Mouse (Mus musculus) heart, adult 18-20 months (tissue): Measurements from ENCODE around the gene Zcrb1. TPM values are rescaled to one million over a fixed set of nuclear protein-coding genes. Genes with fewer than 3 reads are reported as not detected.
A peak's percentile ranks its signal among the peaks of the same experiment; 100 is the strongest.
"Not testable (repeated sequence)": the region's sequence is repeated elsewhere in the genome, so short reads cannot be mapped to it uniquely, and the experiment has no call there.

Experiments used
- DNase-seq, 2 experiments: peaks; one replicate each; pipeline ENCODE4 v3.0.0; 2021 to 2022; ENCODE audit warnings: mixed read lengths in 1 of 2
- total RNA-seq, 2 experiments: library from RNA; stranded (reverse); gene quantifications; 2 replicates each; pipeline ENCODE4 v1.2.3; 2021

The Zcrb1 gene
- total RNA-seq, 2 experiments from 2014 or later = 99.5 to 103 TPM

DNA sequence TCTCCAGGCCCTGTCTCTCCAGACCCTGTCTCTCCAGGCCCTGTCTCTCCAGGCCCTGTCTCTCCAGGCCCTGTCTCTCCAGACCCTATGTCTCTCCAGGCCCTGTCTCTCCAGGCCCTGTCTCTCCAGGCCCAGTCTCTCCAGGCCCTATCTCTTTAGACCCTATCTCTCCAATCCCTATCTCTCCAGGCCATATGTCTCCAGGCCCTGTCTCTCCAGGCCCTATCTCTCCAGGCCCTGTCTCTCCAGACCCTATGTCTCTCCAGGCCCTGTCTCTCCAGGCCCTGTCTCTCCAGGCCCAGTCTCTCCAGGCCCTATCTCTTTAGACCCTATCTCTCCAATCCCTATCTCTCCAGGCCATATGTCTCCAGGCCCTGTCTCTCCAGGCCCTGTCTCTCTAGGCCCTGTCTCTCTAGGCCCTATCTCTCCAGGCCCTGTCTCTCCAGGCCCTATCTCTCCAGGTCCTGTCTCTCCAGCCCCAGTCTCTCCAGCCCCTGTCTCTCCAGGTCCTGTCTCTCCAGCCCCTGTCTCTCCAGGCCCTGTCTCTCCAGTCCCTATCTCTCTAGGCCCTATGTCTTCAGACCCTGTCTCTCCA lies 25.5 kb downstream of the Zcrb1 start:
- DNase-seq = not testable (repeated sequence)

DNA sequence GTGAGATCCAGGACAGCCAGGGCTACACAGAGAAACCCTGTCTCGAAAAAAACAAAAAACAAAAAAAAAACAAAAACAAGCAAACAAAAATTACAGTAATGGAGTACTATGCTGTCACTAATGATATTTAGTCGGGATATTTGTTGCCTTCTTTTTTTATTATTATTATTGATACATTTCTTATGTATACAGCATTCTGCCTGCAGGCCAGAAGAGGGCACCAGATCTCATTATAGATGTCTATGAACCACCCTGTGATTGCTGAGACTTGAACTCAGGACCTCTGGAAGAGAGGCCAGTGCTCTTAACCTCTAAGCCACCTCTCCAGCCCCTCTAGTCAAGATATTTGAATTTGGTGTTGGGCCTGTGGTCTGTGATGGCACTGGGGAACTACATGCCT lies 26.3 kb downstream of the Zcrb1 start:
- DNase-seq = peak in 1 of 2 experiments; percentile 9

GRCm38 (mm10) chr15:93368558-93368957 lies 29.6 kb downstream of the Zcrb1 start:
- DNase-seq = no peak

DNA sequence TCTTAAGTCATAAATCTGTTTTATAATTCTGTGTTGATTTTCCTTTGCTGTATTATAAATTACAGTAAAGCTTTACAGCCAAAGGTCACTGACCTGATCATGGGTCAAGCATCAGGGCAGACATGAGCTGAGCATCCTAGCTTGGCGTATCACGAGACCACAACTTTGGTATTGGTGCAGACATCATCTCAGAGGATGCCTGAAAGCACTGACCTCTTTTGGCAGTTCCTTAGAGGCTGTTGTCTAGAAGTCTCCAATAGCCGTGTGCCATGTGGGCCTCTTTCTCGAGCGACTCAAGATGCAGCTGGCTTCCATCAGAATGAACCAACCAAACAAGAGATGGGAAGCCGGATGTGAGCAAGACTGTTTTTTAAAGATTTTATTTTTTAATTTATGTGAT lies 32.6 kb downstream of the Zcrb1 start:
- DNase-seq = no peak

DNA sequence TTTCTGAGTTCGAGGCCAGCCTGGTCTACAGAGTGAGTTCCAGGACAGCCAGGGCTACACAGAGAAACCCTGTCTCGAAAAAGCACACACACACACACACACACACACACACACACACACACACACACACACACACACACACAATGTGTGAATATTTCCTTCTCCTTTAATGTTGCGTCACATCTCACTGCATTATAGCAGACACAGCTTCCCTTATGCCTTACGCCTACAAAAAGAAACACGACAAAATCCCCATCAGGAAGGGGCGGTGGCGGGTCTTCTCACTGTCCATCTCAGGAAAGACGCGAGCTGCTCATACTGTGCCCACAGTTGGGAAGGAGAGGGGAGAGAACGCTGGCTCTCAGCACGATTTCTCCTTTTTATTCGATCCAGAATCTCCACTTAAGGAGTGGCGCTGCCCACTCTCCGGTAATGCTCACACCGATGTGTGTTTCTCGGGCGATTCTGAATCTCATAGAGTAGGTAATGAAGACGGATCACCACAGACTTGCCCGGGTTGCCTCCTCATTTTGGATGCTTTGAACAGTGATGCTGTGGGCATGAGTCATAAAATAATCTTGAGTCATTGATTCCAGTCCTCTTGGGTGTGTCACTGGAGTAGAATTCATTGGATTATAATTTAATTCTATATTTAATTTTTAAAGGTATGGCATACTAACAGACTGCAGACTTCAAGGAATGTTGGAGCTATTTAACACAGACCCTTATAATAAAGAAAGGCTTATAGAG lies 39.6 kb downstream of the Zcrb1 start:
- DNase-seq = no peak

DNA sequence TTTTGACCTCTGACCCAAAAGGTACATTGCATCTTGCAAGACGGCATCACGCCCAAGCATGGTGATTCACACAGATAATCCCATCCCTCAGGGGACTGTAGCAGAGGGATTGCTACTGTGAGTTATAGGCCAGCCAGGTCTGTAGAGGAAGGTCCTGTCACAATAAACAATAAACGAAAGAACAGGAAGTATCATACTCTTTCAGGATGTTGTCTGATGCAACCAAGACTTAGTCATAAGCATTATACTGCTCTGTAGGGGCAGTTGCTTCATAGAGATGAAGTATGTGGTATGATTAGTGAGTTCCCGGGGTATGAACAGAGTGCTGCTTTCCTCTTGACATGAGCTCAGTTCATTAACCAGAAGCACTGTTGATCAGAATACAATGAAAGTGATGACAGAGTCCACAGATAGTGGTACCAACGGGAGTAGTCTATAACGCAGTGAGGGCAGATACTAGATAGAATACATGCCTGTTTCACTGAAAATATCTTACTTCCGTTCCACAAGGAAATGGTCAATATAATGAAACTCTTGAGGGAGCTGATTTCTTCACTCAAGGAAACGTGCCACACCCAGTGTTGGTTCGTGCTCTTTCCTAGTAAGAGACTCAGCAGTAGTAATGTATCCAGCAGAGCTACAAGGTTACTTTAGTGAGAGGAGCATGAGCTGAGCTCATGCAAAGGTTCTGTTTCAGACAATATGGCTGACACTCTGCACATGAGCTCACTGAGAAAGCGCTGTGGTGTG lies 57.3 kb downstream of the Zcrb1 start:
- no peak for DNase-seq

DNA sequence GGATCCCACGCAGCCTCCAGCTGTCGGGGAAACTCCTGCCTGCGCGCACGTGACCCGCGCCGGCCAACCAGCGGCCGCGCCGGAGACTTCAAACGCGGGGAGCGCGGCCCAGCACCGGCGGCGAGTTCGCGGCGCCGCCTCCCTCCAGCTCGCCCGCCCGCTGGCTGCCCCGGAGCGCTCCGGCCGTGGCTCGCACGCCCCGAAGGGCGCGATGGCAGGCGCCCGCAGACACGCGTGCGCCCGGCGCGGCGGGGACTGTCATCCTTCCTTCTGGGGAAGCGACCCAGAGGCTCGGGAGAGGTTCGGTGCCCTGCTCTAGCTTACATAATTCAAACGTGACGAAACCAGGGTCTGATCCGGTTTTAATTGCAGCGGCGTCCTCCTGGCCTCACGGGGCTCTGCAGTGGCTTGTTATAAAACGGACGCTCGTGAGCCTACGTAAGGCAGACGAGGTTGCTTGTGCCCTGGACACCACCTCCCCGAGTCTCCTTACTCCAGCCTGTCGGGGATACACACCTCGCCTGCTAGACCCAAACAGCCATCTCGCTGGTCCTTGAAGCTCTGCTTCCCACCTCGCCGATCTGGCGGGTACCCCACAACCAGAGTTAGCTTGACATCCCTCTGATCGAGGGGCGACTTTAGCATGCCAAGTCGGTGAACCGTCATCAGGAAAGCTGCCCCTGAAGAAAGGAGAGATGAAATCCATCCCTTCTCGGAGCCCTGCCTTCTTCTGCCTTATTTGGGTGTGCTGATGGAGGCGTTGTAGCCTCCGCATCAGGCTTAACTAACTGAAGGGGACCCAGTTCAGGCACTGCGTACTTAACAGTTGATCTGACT lies 61.0 kb downstream of the Zcrb1 start, which contains the start of gene Yaf2:
TSS of gene Yaf2 (minus strand) at position 11 of the 837 bp plus-strand sequence.
- DNase-seq = peak; percentile 83 to 92

GRCm38 (mm10) chr15:93336658-93336924 lies 61.5 kb downstream of the Zcrb1 start:
- DNase-seq = no peak

Other genes starting within 250 kb of the Zcrb1 start
- 10 to 100 TPM; 10.5 to 11.4 TPM for gene Gxylt1, start 123.2 kb downstream of the Zcrb1 start, total RNA-seq
- 10 to 100 TPM; 20.5 to 21.7 TPM for gene Yaf2, start 61.4 kb downstream of the Zcrb1 start, total RNA-seq
- gene Pphln1, start within 50 bp of the Zcrb1 start, total RNA-seq = 10 to 100 TPM; 20.2 to 25.9 TPM
- 1 to 10 TPM; 9.1 to 9.5 TPM for gene Prickle1, start 197.6 kb upstream of the Zcrb1 start, total RNA-seq